Mouse (Mus musculus) lung, postnatal 25 days (tissue): Measurements from ENCODE around the gene Eefsec.

Experiments
- DNase-seq: peaks from one replicate; pipeline ENCODE4 v3.0.0; 2022; ENCODE audit warnings: low spot score

The Eefsec gene

DNA sequence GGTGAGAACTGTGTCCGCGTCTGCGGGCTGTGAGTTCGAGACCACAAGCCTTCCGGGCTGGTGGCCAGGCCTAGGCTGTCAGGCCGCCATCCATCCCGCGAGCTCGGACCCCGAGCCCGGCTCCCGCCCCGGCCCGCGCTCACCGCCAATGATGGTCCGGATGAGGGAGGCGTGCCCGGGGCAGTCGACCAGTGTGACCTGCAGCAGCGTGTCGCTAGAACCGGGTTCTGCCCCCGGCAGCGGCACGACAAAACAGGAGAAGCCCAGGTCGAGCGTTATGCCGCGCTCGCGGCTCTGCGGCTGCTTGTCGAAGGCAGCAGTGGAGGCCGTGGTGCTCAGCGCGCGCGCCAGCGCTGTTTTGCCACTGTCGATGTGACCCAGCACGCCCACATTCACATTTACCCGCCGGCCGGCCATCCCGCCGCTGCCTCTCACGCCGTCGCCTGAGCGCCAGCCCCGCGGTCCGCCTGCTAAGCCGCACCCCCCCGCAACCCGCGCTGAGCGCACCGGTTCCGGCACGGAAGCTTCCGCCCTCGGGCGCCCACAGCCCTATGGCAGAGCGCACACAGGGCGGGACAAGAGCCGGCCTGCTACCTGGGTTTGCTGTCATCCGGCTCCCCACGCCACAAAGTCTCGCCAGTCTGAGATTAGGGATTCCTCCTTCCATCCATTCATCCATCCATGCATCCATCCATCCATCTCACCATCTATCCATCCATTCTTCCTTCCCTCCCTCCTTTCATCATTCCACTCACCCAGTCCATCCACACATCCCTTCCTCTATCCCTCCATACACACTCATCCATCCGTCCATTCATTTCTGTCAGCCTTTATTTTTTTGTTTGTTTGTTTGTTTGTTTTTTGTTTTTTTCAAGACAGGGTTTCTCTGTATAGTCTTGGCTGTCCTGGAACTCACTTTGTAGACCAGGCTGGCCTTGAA, at the start of gene Eefsec:
Gene Eefsec, minus strand, starts transcription at position 477 of the 940 bp plus-strand sequence.
- DNase-seq, result peak; percentile 65

GRCm38 (mm10) chr6:88493712-88494111, 47.4 kb upstream of the Eefsec start:
- DNase-seq, result no peak

DNA sequence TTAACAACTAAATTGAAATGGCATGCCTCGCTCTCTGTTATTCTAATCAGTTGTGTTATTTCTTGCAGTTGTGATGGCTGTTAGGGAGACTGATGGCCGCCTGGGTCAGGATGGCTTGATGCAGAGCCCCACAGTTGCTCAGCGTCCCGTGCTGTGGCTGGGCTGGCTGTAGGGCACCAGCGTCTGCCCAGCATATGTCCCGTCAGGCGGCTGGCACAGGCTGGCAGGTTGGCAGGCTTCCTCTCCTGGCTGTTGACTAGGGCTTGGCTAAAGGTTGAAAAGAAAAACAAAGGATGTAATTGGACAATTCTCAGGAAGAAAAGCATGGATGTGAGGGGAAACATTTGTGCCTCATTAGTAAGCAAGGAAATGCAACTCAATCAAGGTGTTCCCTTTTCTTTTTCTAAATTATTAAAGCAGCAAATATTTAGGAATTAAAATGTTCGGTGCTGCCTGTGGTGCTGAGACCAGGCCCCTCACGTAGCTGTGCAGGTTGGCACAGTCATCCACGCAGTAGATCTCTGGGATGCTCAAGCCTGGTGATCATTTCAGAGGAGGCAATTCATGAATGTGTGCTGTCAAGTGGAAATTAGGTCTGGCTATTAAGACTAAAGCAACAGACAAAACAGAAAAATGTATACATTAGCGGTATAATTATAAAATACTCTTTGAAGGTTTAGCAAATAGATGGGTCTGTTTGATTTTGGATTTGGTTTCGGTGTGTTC, 44.5 kb upstream of the Eefsec start:
- no peak for DNase-seq

- DNase-seq, result no peak
Measured at GRCm38 (mm10) chr6:88489834-88490233, 43.5 kb upstream of the Eefsec start.

DNA sequence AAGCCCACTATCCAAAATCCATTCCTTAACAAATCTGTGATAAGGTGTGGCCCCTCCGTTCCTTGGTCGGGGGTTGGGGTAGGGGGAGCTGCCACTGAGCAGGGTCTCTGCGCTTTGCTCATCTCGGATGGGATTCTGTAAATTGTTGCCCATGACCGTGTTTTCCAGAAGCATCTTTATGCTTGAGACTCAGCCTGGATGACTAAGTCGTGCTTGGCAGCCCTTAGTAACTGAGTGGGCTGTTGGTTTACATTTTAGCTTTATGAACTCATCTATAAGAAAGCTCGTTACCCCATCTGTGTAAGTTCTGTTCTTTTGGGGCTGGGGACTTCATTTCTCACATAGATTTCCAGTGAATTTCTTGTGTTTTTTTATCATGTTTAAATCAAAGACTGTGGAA, 42.7 kb upstream of the Eefsec start:
- DNase-seq, result no peak

DNA sequence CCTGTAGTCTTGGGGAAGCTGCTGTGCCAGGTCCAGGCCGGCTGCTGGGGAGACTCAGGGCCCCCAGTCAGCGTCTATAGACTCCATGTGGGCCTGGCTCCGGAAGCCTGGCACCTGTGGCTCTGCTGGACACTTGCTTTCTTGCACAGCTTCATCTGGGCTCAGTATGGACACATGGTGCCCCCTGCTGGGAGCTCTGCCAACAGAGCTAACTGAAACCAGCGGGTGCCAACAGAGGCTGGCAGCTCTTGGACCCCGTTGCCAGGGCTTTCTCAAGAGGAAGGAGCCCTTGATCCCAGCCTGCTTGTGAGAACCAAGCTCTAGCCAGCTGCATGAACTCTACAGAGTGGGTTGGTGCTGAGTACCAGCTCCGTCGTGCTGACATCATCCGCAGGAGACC, 40.6 kb upstream of the Eefsec start:
- DNase-seq, result peak; percentile 51

- peak; percentile 62 for DNase-seq
Measured at GRCm38 (mm10) chr6:88485378-88485777, 39.0 kb upstream of the Eefsec start.

DNA sequence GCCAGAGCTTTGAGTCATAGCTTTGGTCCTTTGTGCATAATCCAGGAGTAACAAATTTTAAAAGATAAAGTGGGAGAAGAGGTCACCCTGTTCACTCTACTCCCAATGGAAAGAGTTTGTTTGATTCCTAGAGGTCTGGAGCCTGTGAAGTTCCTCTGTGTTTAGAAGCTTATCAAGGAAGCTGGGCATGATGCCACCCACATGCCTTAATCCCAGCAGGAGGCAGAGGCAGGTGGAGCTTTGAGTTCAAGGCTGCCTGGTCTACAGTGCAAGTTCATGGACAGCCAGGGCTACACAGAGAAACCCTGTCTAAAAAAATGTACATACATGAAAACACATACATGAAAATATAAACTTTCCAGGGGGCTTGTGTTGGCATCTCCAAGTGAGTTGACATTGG, 37.6 kb upstream of the Eefsec start:
- no peak for DNase-seq

GRCm38 (mm10) chr6:88483111-88483510, 36.8 kb upstream of the Eefsec start:
- DNase-seq, result peak; percentile 29

- DNase-seq, result no peak
Measured at GRCm38 (mm10) chr6:88480421-88480820, 34.1 kb upstream of the Eefsec start.

DNA sequence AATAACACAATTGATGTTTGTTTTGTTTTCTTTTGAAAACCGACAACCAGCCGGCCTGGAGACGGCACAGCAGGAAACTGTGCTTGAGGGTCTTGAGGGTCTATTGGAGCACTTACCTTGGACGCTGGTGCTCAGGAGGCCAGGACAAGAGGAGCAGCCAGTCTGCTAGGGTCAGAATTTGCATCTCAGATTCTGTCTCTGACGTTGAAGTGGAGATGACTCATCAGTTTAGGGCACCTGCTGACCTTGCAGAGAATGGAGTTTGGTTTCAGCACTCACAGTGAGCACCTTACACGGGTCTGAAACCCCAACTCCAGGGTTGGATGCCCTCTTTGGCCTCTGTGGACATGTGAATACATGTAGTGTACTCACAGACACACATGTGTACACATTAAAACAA, 23.5 kb upstream of the Eefsec start:
- no peak for DNase-seq

DNA sequence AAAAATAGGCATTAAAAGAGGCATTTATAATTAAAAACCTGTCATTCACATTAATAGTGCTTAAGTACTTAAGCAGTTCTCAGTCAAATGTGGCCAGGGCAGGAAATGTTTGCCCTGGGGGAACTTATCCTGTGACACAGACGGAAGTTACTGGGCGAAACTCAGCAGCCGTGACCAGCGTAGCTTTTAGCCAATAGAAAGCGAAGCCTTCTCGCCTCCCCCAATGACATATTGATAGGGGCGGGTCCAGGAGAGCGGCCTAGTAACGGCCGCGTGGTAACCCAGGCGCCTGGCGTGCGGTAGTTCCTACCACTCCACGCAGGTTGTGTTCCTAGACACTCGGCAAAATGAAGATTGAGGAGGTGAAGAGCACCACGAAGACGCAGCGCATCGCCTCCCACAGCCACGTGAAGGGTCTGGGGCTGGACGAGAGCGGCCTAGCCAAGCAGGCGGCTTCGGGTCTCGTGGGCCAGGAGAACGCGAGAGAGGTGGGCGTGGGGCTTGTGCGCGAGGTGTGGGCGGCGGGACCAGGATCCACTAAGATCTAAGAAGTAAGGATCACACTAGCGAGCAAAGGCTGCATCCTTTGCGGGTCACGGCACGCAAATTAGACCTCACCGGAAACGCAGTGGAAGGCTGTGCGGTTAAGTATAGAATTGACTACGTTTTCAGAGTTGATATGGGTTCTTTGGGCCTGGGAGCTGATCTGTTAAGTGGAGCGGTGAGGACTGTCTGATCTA, 19.0 kb upstream of the Eefsec start, which contains the start of gene Ruvbl1:
Gene Ruvbl1, plus strand, starts transcription at position 229 of the 740 bp plus-strand sequence.
- DNase-seq, result peak; percentile 96

DNA sequence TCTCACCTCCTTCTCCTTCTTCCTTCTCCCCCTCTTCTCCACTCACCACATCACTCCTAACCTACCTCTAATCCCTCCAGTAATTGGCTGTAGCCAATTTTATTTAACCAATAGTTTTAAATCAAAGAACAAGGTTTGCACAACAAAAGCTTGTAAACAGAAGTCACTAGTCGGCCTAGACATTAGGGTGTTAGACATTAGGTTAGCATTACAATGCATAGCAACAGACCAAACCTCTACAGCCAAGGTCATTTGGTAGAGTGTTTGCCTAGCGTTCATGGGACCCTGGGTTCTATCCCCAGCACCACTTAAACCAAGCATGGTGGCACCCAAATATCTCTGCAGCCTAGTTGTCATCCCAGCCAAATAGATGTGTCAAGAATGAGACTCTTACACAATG, 8.2 kb upstream of the Eefsec start:
- DNase-seq, result no peak

GRCm38 (mm10) chr6:88447454-88447853, 1.1 kb upstream of the Eefsec start:
- no peak for DNase-seq

- no peak for DNase-seq
Measured at GRCm38 (mm10) chr6:88445661-88446060, 678 bp downstream of the Eefsec start.

- DNase-seq, result no peak
Measured at GRCm38 (mm10) chr6:88444076-88444750, 2.1 kb downstream of the Eefsec start.

GRCm38 (mm10) chr6:88443446-88443845, 2.9 kb downstream of the Eefsec start:
- no peak for DNase-seq

GRCm38 (mm10) chr6:88442551-88442950, 3.8 kb downstream of the Eefsec start:
- DNase-seq, result no peak

DNA sequence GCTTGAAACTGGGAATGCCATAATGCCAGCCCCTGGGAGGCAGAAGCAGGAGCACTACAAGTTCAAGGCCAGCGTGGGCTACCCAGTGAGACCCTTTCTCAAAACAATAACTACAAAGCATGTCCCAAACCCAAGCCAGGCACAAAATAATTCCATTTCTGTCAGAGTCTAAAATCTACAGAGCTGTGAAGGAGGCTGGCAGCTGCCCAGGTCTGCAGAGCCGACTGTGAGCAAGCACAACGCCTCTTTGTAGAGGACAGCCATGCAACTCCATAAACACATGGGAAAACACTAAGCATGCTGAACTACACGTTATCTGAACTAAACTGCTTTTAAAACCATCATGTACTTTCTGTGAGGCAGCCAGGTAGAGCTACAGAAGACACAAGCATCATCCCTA, 7.3 kb downstream of the Eefsec start:
- no peak for DNase-seq

DNA sequence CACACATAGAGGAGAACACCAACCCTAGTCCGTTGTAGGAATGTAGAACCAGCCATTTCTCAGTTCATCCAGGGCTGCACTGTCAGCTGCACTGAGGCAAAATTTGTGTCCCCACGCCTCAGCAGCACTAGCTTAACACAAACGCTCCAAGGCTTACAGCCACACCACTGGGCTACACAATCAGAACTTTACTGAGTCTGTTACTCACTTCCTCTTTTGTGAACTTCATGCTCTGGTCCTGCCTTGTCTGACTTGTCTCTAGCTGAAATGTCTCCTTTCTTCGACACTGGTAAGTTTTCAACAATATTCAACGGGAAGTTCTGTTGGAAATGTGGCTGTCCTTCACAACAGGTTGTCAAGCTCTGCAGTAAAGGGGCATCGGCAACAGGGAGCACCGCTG, 10.7 kb downstream of the Eefsec start:
- DNase-seq, result no peak

DNA sequence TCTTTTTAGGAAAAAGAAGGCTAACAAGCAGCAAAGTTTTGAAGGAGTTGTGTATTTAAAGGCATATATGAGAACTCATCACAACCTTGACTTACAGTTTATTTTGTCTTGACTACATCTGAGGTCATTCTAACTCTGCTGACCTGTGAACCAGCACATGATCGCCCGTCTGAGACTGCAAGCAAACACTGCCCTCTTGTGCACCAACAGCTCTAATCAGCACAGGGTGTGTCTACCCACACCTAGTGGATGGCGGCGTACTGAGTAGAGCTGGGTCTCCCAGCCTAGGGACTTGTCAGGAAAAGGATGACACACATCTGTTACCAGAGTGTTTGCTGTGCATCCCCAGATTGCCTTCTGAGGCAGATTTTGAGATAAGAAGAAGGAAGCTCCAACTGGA, 15.1 kb downstream of the Eefsec start:
- DNase-seq, result peak; percentile 70
